Mouse (Mus musculus): Measurements from ENCODE around the gene Arhgef15.

Arhgef15 gene

GRCm38 (mm10) chr11:68924749-68925148 lies 32.5 kb downstream of the Arhgef15 start:
- DNase-seq (ENCODE audit: low spot score in 2 of 2): no peak

- DNase-seq (ENCODE audit: low spot score in 2 of 2): no peak
These were observed 34.1 kb downstream of the Arhgef15 start for GRCm38 (mm10) chr11:68923191-68923590.

- no peak for DNase-seq (ENCODE audit: low spot score in 2 of 2)
These were observed 42.7 kb downstream of the Arhgef15 start for GRCm38 (mm10) chr11:68914566-68914965.

GRCm38 (mm10) chr11:68911531-68912177 lies 45.6 kb downstream of the Arhgef15 start:
- DNase-seq (ENCODE audit: low spot score in 2 of 2): no peak

GRCm38 (mm10) chr11:68908846-68909503 lies 48.3 kb downstream of the Arhgef15 start:
- DNase-seq (ENCODE audit: low spot score in 2 of 2): no peak

GRCm38 (mm10) chr11:68907251-68907650 lies 50.0 kb downstream of the Arhgef15 start:
- DNase-seq (ENCODE audit: low spot score in 2 of 2): no peak

GRCm38 (mm10) chr11:68906461-68906790 lies 50.9 kb downstream of the Arhgef15 start:
- DNase-seq (ENCODE audit: low spot score in 2 of 2): no peak

- no peak for DNase-seq (ENCODE audit: low spot score in 2 of 2)
These were observed 51.4 kb downstream of the Arhgef15 start for GRCm38 (mm10) chr11:68905665-68906460.

- DNase-seq (ENCODE audit: low spot score in 2 of 2): no peak
These were observed 52.1 kb downstream of the Arhgef15 start for GRCm38 (mm10) chr11:68905138-68905531.

GRCm38 (mm10) chr11:68904375-68905137 lies 52.7 kb downstream of the Arhgef15 start:
- peak; percentile 52 to 71 for DNase-seq (ENCODE audit: low spot score in 2 of 2)

- DNase-seq (ENCODE audit: low spot score in 2 of 2): no peak
These were observed 53.5 kb downstream of the Arhgef15 start for GRCm38 (mm10) chr11:68903775-68904174.

- DNase-seq (ENCODE audit: low spot score in 2 of 2): no peak
These were observed 54.5 kb downstream of the Arhgef15 start for GRCm38 (mm10) chr11:68902823-68903222.

GRCm38 (mm10) chr11:68902367-68902766 lies 54.9 kb downstream of the Arhgef15 start:
- DNase-seq (ENCODE audit: low spot score in 2 of 2): no peak

- DNase-seq (ENCODE audit: low spot score in 2 of 2): no peak
These were observed 55.3 kb downstream of the Arhgef15 start for GRCm38 (mm10) chr11:68902047-68902364.

GRCm38 (mm10) chr11:68901351-68902046 lies 55.8 kb downstream of the Arhgef15 start, which contains the start of gene Rpl26:
Gene Rpl26 (plus strand): TSS chr11:68901583.
- DNase-seq (ENCODE audit: low spot score in 2 of 2): peak; percentile 98

GRCm38 (mm10) chr11:68900519-68901350 lies 56.5 kb downstream of the Arhgef15 start:
- DNase-seq (ENCODE audit: low spot score in 2 of 2): no peak

GRCm38 (mm10) chr11:68899815-68900214 lies 57.5 kb downstream of the Arhgef15 start:
- no peak for DNase-seq (ENCODE audit: low spot score in 2 of 2)

- DNase-seq (ENCODE audit: low spot score in 2 of 2): no peak
These were observed 58.5 kb downstream of the Arhgef15 start for GRCm38 (mm10) chr11:68898790-68899189.

- no peak for DNase-seq (ENCODE audit: low spot score in 2 of 2)
These were observed 59.4 kb downstream of the Arhgef15 start for GRCm38 (mm10) chr11:68897838-68898237.

GRCm38 (mm10) chr11:68897120-68897519 lies 60.2 kb downstream of the Arhgef15 start:
- peak in 1 of 2 experiments; percentile 22 for DNase-seq (ENCODE audit: low spot score in 2 of 2)

GRCm38 (mm10) chr11:68896247-68896646 lies 61.0 kb downstream of the Arhgef15 start:
- no peak for DNase-seq (ENCODE audit: low spot score in 2 of 2)
